Mouse (Mus musculus) erythroblast, adult 5-6 weeks (primary cell): ENCODE measurements around the gene Msh2. TPM values are rescaled to one million over a fixed set of nuclear protein-coding genes. Genes with fewer than 3 reads are reported as not detected.

Experiments used
- total RNA-seq, 2 experiments: library from RNA; stranded (forward) in 1 of 2; stranded (reverse) in 1 of 2; fragments of 150-400 nt in 1 of 2; fragments of 200-764, 138-1000 nt in 1 of 2; gene quantifications; 2 replicates each; pipeline versions ENCODE4 v1.2.3 to v1.2.4; 2015 to 2017; ENCODE audit warnings: low replicate concordance in 2 of 2

The Msh2 gene
- total RNA-seq, 2 experiments from 2014 or later: 4.8 to 15.4 TPM

Other genes starting within 250 kb of the Msh2 start
- gene Stpg4, start 244.6 kb upstream of the Msh2 start, total RNA-seq (2015; ENCODE audit: low replicate concordance): not detected in 2 replicates
- gene Stpg4, start 244.6 kb upstream of the Msh2 start, total RNA-seq (2017; ENCODE audit: low replicate concordance): not detected in 2 replicates
- 185 and 230 TPM in 2 replicates for gene Calm2, start 225.4 kb upstream of the Msh2 start, total RNA-seq (2015; ENCODE audit: low replicate concordance)
- gene Calm2, start 225.4 kb upstream of the Msh2 start, total RNA-seq (2017; ENCODE audit: low replicate concordance): 221 and 301 TPM in 2 replicates
- 0.84 TPM in 1 of 2 replicates, not detected in the other for gene Epcam, start 36.4 kb upstream of the Msh2 start, total RNA-seq (2015; ENCODE audit: low replicate concordance)
- not detected in 2 replicates for gene Epcam, start 36.4 kb upstream of the Msh2 start, total RNA-seq (2017; ENCODE audit: low replicate concordance)
- 0.84 TPM in 1 of 2 replicates, not detected in the other for gene Kcnk12, start 125.7 kb downstream of the Msh2 start, total RNA-seq (2015; ENCODE audit: low replicate concordance)
- 0.42 and 0.51 TPM in 2 replicates for gene Kcnk12, start 125.7 kb downstream of the Msh2 start, total RNA-seq (2017; ENCODE audit: low replicate concordance)
- gene Rpl36-ps4, start 248.6 kb downstream of the Msh2 start, total RNA-seq (2015; ENCODE audit: low replicate concordance): not detected in 2 replicates
- gene Rpl36-ps4, start 248.6 kb downstream of the Msh2 start, total RNA-seq (2017; ENCODE audit: low replicate concordance): not detected in 2 replicates